Mouse (Mus musculus) spleen, adult 2 months (tissue): ENCODE measurements at regions not wholly inside any gene's neighbourhood (a gene's known extent, or its start where the extent isn't known, plus 50 kb on each side); places are given as distances from the start of the nearest gene placed in this dataset.

Source experiments
- CTCF ChIP-seq: fragments of 200-500 bp; IDR thresholded peaks from 2 replicates; pipeline ENCODE4 v1.5.1; 2011; ENCODE audit warnings: mild to moderate bottlenecking, inconsistent platforms; ENCODE audit not compliant: insufficient read depth, insufficient read length, insufficient replicate concordance; ENCODE audit errors: extremely low read depth
- POLR2A ChIP-seq: fragments of 200-500 bp; IDR thresholded peaks from 2 replicates; pipeline ENCODE4 v1.6.1; 2011; ENCODE audit warnings: low read depth, low read length, inconsistent platforms

DNA sequence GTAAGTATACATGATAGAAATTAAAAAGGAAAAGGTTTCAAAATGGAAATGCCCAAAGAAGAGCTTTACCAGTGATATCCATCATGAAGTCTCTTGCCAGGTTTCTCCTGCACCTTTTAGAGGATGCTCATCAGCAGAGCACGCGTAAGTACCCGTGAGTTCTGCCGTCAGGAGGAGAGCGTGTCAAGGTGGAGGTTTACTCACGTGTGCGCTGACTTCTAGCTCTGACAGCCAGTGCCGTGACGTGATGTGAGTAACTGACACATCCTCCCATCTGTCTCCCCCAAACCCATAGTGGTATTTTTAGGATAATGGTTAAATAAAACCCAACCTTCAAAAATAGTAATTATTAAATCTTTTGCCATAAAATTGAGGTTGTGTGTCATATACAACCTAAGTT lies 55.3 kb downstream of the Adra2a start:
- TF ChIP-seq CTCF (no peak), POLR2A (no peak)
